Mouse (Mus musculus) kidney, adult 2 months (tissue): ENCODE data around the gene Ralgapa2. TPM values are rescaled to one million over a fixed set of nuclear protein-coding genes. Genes with fewer than 3 reads are reported as not detected.

Experiments used
- DNase-seq: peaks from one replicate; pipeline ENCODE4 v3.0.0; 2021
- H3K27ac ChIP-seq: fragments of 200-500 bp; 2 replicates; pipeline ENCODE4 v1.5.1; 2012; ENCODE audit warnings: low read depth, low read length, control low read depth, inconsistent platforms; ENCODE audit not compliant: insufficient read depth
- H3K27me3 ChIP-seq: fragments of 200-500 bp; replicated peaks from 2 replicates; pipeline ENCODE4 v1.6.1; 2012; ENCODE audit warnings: mild to moderate bottlenecking, moderate library complexity, low read length, inconsistent platforms; ENCODE audit not compliant: control insufficient read depth, insufficient read depth
- H3K36me3 ChIP-seq: fragments of 200-500 bp; 2 replicates; pipeline ENCODE4 v1.6.1; 2012; ENCODE audit warnings: mild to moderate bottlenecking, moderate library complexity, low read length, inconsistent platforms; ENCODE audit not compliant: control insufficient read depth, insufficient read depth
- H3K4me1 ChIP-seq: fragments of 200-500 bp; 2 replicates; pipeline ENCODE4 v1.6.1; 2011; ENCODE audit warnings: low read length; ENCODE audit not compliant: control insufficient read depth, insufficient read depth
- H3K4me3 ChIP-seq: fragments of 200-500 bp; 2 replicates; pipeline ENCODE4 v1.5.1; 2011; ENCODE audit warnings: mild to moderate bottlenecking, low read depth, low read length, control low read depth; ENCODE audit not compliant: insufficient read depth
- CTCF ChIP-seq: fragments of 200-500 bp; conservative IDR thresholded peaks from 2 replicates; pipeline ENCODE4 v1.5.1; 2011; ENCODE audit warnings: low read depth, mild to moderate bottlenecking, control low read depth, low read length, moderate library complexity, mixed read lengths; ENCODE audit not compliant: insufficient read depth, insufficient read length
- POLR2A ChIP-seq: fragments of 200-500 bp; IDR thresholded peaks from one replicate; pipeline ENCODE4 v1.6.1; 2011; ENCODE audit warnings: low read depth, low read length, control low read depth
- WGBS: fragments of 180-500 bp; shearing (Covaris S2); methylation state at CpG from one replicate; pipeline ENCODE4 v1.1.7; 2018; 5-methylcytosine and 5-hydroxymethylcytosine counted together
- polyA plus RNA-seq: library from polyadenylated mRNA; depleted of rRNA; stranded (reverse); fragments of >200 nt; gene quantifications from 2 replicates; pipeline ENCODE4 v1.2.3, GENCODE M21; 2012

The Ralgapa2 gene
- polyA plus RNA-seq, 1 experiment, result 15.8 TPM

- Histone ChIP-seq H3K4me3 (no peak overlapping the region), H3K4me1 (0 out of 2 replicates have a peak, but pooled peaks cover 3% of the 10 kb centered on the region), H3K27me3 (no peaks in the 10 kb centered on the region), H3K36me3 (no peaks in the 10 kb centered on the region), H3K27ac (no peak overlapping the region)
- no peak for TF ChIP-seq CTCF
- WGBS, result 53% methylated on average over 6 of the region's 6 CpGs
- DNase-seq, result no peak
These were observed 37.1 kb upstream of the Ralgapa2 start for GRCm38 (mm10) chr2:146549111-146549776.

GRCm38 (mm10) chr2:146544155-146544814 lies 32.1 kb upstream of the Ralgapa2 start:
- Histone ChIP-seq H3K4me3 (no peak overlapping the region), H3K27ac (no peak overlapping the region), H3K27me3 (no peaks in the 10 kb centered on the region), H3K4me1 (no peaks in the 10 kb centered on the region), H3K36me3 (no peaks in the 10 kb centered on the region)
- no peak for DNase-seq
- TF ChIP-seq CTCF (no peak), POLR2A (no peak)
- WGBS, result 73% methylated on average over 1 of the region's 1 CpGs

GRCm38 (mm10) chr2:146533118-146533949 lies 21.2 kb upstream of the Ralgapa2 start:
- H3K27me3 ChIP-seq, result no peaks in the 10 kb centered on the region
- 71% methylated on average over 8 of the region's 8 CpGs for WGBS
- no peak overlapping the region for H3K4me3 ChIP-seq
- H3K36me3 ChIP-seq, result no peaks in the 10 kb centered on the region
- TF ChIP-seq POLR2A (no peak), CTCF (no peak)
- no peak for DNase-seq
- H3K4me1 ChIP-seq, result peaks cover 5% of the 10 kb centered on the region; the same call in 1 of the 2 replicates
- no peak overlapping the region for H3K27ac ChIP-seq

GRCm38 (mm10) chr2:146532493-146532892 lies 20.3 kb upstream of the Ralgapa2 start:
- Histone ChIP-seq H3K36me3 (no peaks in the 10 kb centered on the region), H3K4me1 (peaks cover 5% of the 10 kb centered on the region; the same call in 1 of the 2 replicates), H3K27ac (no peak overlapping the region), H3K27me3 (no peaks in the 10 kb centered on the region), H3K4me3 (no peak overlapping the region)
- no peak for DNase-seq
- 49% methylated on average over 3 of the region's 3 CpGs for WGBS
- TF ChIP-seq CTCF (no peak), POLR2A (no peak)

GRCm38 (mm10) chr2:146525483-146525882 lies 13.3 kb upstream of the Ralgapa2 start:
- Histone ChIP-seq H3K4me3 (no peak overlapping the region), H3K27ac (no peak overlapping the region), H3K4me1 (peaks cover 3% of the 10 kb centered on the region), H3K27me3 (no peaks in the 10 kb centered on the region), H3K36me3 (no peaks in the 10 kb centered on the region)
- 25% methylated on average over 2 of the region's 2 CpGs for WGBS
- no peak for DNase-seq
- TF ChIP-seq POLR2A (no peak), CTCF (no peak)

- 55% methylated on average over 4 of the region's 4 CpGs for WGBS
- TF ChIP-seq CTCF, result no peak
- TF ChIP-seq POLR2A, result no peak
- peak; percentile 87 for DNase-seq
These were observed 12.7 kb upstream of the Ralgapa2 start for GRCm38 (mm10) chr2:146524685-146525415.

More at GRCm38 (mm10) chr2:146524685-146525415, 12.7 kb upstream of the Ralgapa2 start:
- no peaks in the 10 kb centered on the region for H3K27me3 ChIP-seq
- no peaks in the 10 kb centered on the region for H3K36me3 ChIP-seq
- H3K4me3 ChIP-seq, result no peak overlapping the region
- H3K27ac ChIP-seq, result 0 out of 2 replicates have a peak overlapping the region, but pooled peaks have one; percentile 59
- H3K4me1 ChIP-seq, result peaks cover 3% of the 10 kb centered on the region
